Mouse (Mus musculus) intestine, embryonic 15.5 days (tissue): Measurements from ENCODE around the gene Mlxip. TPM values are rescaled to one million over a fixed set of nuclear protein-coding genes. Genes with fewer than 3 reads are reported as not detected.

Experiments used
- ATAC-seq: fragments of 200-750 bp; cut with Nextera tagmentation; 2 replicates; pipeline ENCODE4 v1.8.0; 2017; ENCODE audit warnings: moderate TSS enrichment, moderate library complexity
- H3K27ac ChIP-seq: fragments of 300-500 bp; sonication (generic); 2 replicates; pipeline ENCODE4 v1.5.1; 2015; ENCODE audit warnings: mild to moderate bottlenecking, inconsistent platforms
- H3K27me3 ChIP-seq: fragments of 300-500 bp; sonication (generic); replicated peaks from 2 replicates; pipeline ENCODE4 v1.6.1; 2015; ENCODE audit warnings: inconsistent platforms
- H3K36me3 ChIP-seq: fragments of 300-500 bp; sonication (generic); 2 replicates; pipeline ENCODE4 v1.6.1; 2015; ENCODE audit warnings: inconsistent platforms
- H3K4me1 ChIP-seq: fragments of 300-500 bp; sonication (generic); replicated peaks from 2 replicates; pipeline ENCODE4 v1.6.1; 2015; ENCODE audit warnings: inconsistent platforms
- H3K4me2 ChIP-seq: fragments of 300-500 bp; sonication (generic); replicated peaks from 2 replicates; pipeline ENCODE4 v1.6.1; 2015; ENCODE audit warnings: mild to moderate bottlenecking, inconsistent platforms
- H3K4me3 ChIP-seq: fragments of 300-500 bp; sonication (generic); replicated peaks from 2 replicates; pipeline ENCODE4 v1.5.1; 2015; ENCODE audit warnings: inconsistent platforms
- H3K9ac ChIP-seq: fragments of 300-500 bp; sonication (generic); 2 replicates; pipeline ENCODE4 v1.6.1; 2015; ENCODE audit warnings: inconsistent platforms
- H3K9me3 ChIP-seq: fragments of 300-500 bp; sonication (generic); 2 replicates; pipeline ENCODE4 v1.6.1; 2016; ENCODE audit warnings: inconsistent platforms
- WGBS: fragments of 180-500 bp; shearing (Covaris S2); methylation state at CpG from one replicate; pipeline ENCODE4 v1.1.7; 2015; 5-methylcytosine and 5-hydroxymethylcytosine counted together
- polyA plus RNA-seq: library from polyadenylated mRNA; unstranded; fragments of >200 nt; fragmentation: Nextera tagmentation; extraction: Ambion mirVana; gene quantifications from 2 replicates; pipeline ENCODE4 v1.2.1, GENCODE M21; 2015

Mlxip gene
- polyA plus RNA-seq, 1 experiment from 2014 or later = 19.2 TPM

DNA sequence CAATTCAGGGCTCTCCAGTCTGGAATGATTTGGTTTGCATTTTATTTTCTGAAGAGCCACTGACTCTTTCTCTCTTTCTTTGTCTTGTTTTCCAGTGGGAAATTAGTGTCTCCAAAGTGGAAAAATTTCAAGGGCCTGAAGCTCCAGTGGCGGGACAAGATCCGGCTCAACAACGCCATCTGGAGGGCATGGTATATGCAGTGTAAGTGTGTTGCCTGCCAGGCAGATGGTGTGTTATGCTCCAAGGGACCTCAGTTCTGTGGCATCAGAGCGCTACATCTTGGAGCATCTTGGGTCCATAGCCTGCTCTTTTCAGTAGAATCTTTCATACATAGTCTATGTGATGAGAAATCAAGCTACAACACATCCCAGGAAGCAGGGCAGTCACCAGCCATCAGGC is 45.3 kb downstream of the Mlxip start:
- Histone ChIP-seq H3K4me1 (peaks cover 10% of the 10 kb centered on the region), H3K27ac (no peak overlapping the region), H3K36me3 (peaks cover 22% of the 10 kb centered on the region; the same call in 1 of the 2 replicates), H3K27me3 (no peaks in the 10 kb centered on the region), H3K4me2 (no peak overlapping the region), H3K9me3 (no peaks in the 10 kb centered on the region), H3K4me3 (no peak overlapping the region), H3K9ac (no peak overlapping the region)
- WGBS = 80% methylated on average over 4 of the region's 4 CpGs
- no peak for ATAC-seq

DNA sequence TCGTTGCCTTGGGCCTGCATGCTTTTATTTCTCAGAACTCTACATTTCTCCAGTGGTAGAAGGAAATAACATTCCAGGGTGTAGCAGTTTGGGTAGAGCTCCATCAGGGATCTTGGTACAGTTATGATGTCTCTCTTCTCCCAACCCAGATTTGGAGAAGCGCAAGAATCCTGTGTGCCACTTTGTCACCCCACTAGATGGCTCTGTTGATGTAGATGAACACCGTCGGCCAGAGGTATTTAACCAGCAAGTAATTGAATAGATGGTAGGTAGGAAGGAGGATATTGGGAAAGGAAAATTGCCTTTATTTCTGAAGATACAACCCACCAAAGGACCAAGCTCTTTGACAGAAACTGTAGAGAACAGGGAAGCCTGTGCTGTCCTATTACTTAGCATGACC is 46.1 kb downstream of the Mlxip start:
- no peak for ATAC-seq
- whole genome bisulfite sequencing = 64% methylated on average over 4 of the region's 4 CpGs
- Histone ChIP-seq H3K9me3 (no peaks in the 10 kb centered on the region), H3K27me3 (no peaks in the 10 kb centered on the region), H3K4me2 (no peak overlapping the region), H3K36me3 (peaks cover 25% of the 10 kb centered on the region), H3K4me3 (no peak overlapping the region), H3K4me1 (peaks cover 9% of the 10 kb centered on the region), H3K27ac (no peak overlapping the region), H3K9ac (no peak overlapping the region)

DNA sequence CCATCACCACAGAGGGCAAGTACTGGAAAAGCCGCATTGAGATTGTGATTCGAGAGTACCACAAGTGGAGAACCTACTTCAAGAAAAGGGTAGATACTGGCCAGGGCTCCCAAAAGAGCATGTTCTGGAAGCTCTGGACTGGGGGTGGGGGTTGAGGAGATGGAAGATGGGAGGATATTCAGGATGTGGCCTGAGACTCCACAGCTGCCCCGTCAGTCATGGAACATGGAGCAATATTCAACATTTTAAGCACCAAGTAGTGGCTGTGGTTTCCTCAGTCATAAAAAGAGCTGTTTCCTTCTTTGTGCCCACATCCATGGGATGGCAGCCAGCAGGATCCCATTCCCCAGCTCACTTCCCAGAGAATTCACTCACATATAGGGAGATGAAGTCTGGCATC is 47.7 kb downstream of the Mlxip start:
- Histone ChIP-seq H3K36me3 (peaks cover 34% of the 10 kb centered on the region), H3K4me2 (no peak overlapping the region), H3K4me3 (no peak overlapping the region), H3K27ac (no peak overlapping the region), H3K27me3 (no peaks in the 10 kb centered on the region), H3K4me1 (0 out of 2 replicates have a peak, but pooled peaks cover 2% of the 10 kb centered on the region), H3K9ac (no peak overlapping the region), H3K9me3 (no peaks in the 10 kb centered on the region)
- 96% methylated on average over 3 of the region's 3 CpGs for WGBS
- no peak for ATAC-seq

DNA sequence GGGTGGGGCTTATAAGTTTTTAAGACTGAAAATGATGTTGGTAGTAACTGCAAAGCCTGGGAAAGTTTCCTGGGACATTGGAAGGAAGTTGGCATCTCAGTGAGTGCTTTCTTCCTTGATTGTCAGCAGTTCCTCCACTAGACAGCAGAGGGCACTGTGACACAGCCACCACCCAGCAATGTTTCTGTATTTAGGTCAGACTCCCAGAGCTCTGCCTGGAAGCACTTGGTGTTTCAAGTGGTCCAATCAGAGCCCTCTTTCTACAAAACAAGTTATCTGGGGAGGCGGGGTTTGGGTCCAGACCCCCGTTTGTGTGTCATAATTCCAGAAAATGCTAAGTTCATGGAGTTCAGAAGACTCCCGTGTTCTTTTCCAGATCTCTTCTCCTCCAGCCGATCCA is 49.5 kb downstream of the Mlxip start:
- Histone ChIP-seq H3K27ac (no peak overlapping the region), H3K9me3 (no peaks in the 10 kb centered on the region), H3K36me3 (peaks cover 43% of the 10 kb centered on the region), H3K9ac (no peak overlapping the region), H3K4me2 (no peak overlapping the region), H3K4me3 (no peak overlapping the region), H3K4me1 (no peaks in the 10 kb centered on the region), H3K27me3 (no peaks in the 10 kb centered on the region)
- 39% methylated on average over 4 of the region's 4 CpGs for WGBS
- no peak for ATAC-seq

DNA sequence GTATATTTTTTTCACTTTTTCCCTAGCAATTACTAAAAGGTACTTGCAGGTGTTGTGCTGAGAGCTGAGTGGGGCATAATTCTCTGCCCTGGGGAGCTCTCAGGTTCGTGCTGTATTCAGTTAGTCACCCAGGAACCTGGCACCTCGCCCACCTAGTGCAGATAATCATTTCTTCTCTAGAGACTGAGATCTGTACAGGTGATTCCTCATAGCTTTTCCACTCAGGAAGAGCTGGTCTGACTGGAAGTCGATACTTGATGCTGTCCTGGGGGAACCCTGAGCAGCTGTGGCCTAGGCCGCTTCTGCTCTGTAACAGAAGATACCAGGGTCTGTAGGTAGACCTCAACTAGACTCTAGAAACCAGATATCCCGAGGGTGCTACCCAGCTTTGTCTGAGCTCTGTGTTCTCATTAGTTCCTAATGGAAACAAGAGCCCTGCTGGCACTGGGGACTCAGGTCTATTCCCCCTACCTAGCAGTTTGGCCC is 50.3 kb downstream of the Mlxip start:
- 93% methylated on average over 5 of the region's 5 CpGs for WGBS
- Histone ChIP-seq H3K9ac (no peak overlapping the region), H3K4me3 (no peak overlapping the region), H3K27me3 (no peaks in the 10 kb centered on the region), H3K36me3 (peaks cover 47% of the 10 kb centered on the region), H3K9me3 (no peaks in the 10 kb centered on the region), H3K4me2 (no peak overlapping the region), H3K27ac (no peak overlapping the region), H3K4me1 (no peaks in the 10 kb centered on the region)
- ATAC-seq = no peak

DNA sequence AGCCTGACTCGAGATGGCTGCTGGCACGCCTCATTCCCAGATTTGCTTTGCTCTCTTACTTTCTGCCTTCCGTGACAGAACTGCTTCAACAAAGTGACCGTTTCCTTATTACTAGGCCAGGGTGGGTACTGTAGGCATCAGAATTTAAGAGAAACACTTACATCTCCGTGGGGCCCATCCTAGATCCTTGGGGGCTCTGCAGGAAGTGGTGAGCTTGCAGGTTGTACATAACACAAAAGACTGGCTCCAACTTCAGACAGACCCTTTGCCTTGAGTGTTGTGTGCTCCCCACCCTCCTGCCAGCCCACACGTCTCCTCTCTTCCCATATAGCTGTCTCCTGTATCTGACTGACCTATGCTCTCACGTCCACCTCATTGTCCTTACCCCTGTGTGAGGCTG is 57.3 kb downstream of the Mlxip start:
- H3K4me1 ChIP-seq = no peaks in the 10 kb centered on the region

DNA sequence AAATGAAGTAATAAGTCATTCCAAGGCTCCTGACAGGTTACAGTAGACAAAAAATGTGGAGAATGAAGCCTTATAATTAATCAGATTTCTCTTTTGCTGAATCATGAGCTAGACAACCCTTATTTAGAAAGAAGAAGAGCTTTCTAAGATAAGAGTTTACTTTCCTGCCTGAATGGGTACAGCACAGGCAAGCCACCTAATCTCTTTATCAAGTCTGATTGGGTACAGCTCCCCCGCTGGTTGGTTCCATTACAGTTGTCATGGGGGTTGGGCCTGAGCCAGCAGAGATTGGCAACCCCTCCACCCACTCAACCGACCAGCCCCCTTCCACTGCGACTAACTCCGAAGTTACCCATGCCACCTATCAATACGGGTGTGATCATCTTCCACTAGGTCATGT is 66.8 kb downstream of the Mlxip start:
- no peaks in the 10 kb centered on the region for H3K36me3 ChIP-seq
- no peak for ATAC-seq
- 53% methylated on average over 5 of the region's 5 CpGs for WGBS
- H3K27me3 ChIP-seq = no peaks in the 10 kb centered on the region
- no peak overlapping the region for H3K4me2 ChIP-seq
- no peak overlapping the region for H3K4me3 ChIP-seq
- no peaks in the 10 kb centered on the region for H3K9me3 ChIP-seq
- H3K27ac ChIP-seq = no peak overlapping the region
- H3K4me1 ChIP-seq = no peaks in the 10 kb centered on the region
- no peak overlapping the region for H3K9ac ChIP-seq

More for the DNA sequence above, 57.3 kb downstream of the Mlxip start:
- Histone ChIP-seq H3K9me3 (no peaks in the 10 kb centered on the region), H3K4me3 (no peak overlapping the region), H3K36me3 (peaks cover 54% of the 10 kb centered on the region), H3K27me3 (no peaks in the 10 kb centered on the region), H3K9ac (no peak overlapping the region), H3K27ac (no peak overlapping the region), H3K4me2 (no peak overlapping the region)
- 87% methylated on average over 7 of the region's 7 CpGs for WGBS
- ATAC-seq = no peak

DNA sequence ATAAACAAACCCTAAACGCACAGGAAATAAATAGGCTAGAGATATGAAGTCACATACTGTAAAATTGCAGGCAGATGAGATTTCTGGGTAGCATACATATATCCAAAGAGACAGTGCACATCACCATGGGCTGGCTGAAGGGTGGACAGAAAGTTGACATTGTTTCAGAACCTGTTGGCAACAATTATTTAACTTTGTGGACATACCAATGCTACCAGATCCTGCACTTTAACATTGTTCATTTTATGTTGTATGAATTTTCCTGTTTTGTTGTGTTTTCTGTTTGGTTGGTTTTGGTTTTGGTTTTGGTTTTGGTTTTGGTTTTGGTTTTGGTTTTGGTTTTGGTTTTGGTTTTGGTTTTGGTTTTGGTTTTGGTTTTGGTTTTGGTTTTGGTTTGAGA is 70.0 kb downstream of the Mlxip start:
- Histone ChIP-seq H3K9ac (no peak overlapping the region), H3K27me3 (no peaks in the 10 kb centered on the region), H3K4me2 (no peak overlapping the region), H3K36me3 (no peaks in the 10 kb centered on the region), H3K4me3 (no peak overlapping the region), H3K9me3 (no peaks in the 10 kb centered on the region), H3K27ac (no peak overlapping the region), H3K4me1 (no peaks in the 10 kb centered on the region)
- WGBS = 79% methylated on average over 1 of the region's 1 CpGs
- ATAC-seq = no peak

DNA sequence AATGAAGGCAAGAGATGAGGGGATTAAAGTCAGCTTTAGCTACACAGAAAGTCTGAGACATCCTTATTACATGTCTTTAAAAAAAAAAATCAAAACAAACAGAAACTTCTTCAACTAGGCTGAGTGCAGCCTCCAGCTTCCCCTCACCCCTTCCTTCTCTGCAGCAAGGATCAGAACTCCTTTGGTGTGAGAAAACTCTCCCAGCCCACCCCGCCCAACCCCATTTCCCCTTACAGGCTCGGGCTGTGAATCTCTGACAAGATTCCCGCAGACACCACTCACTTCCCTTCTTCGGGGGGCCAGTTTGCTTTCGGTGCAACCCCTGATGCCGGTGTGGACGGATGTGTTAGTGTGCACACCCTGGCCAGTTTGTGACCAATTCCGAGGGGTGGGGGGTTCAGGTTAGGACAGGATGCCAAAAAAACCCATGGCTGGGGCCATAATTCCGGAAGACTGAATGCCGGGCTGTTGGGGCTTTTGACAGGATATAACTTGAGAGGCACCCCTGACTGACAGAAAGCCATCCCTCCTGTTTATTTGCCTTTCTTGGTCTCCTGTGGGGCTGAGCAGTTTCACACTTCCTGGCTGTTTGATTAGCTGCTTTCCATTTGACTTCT is 76.3 kb downstream of the Mlxip start:
- no peak for ATAC-seq
- H3K27ac ChIP-seq = no peak overlapping the region
- 0 out of 2 replicates have a peak overlapping the region, but pooled peaks have one; percentile 1 for H3K4me3 ChIP-seq
- WGBS = 7% methylated on average over 10 of the region's 10 CpGs
- H3K9me3 ChIP-seq = no peaks in the 10 kb centered on the region
- no peak overlapping the region for H3K9ac ChIP-seq
- H3K36me3 ChIP-seq = no peaks in the 10 kb centered on the region
- no peaks in the 10 kb centered on the region for H3K27me3 ChIP-seq
- H3K4me2 ChIP-seq = peak overlapping the region; percentile 39
- H3K4me1 ChIP-seq = no peaks in the 10 kb centered on the region

DNA sequence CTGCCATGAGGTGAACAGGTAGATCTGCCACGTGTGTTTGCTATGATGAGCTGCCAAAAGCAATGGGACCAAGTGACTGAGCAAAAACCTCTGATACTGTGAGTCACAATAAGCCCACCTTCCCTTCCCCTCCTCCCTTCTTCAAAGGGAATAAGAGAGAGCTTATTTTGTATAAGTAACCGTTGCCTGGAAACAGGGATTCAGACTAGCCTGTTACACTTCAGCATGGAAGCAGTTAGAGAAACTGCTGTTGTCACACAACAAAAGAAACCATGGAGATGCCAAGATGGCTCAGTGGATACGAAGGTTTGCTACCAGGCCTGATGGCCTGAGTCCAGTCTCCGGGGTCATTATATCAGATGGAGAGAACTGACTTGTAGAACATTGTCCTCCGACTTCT is 79.2 kb downstream of the Mlxip start:
- no peaks in the 10 kb centered on the region for H3K4me1 ChIP-seq
- no peak overlapping the region for H3K4me2 ChIP-seq
- H3K9ac ChIP-seq = no peak overlapping the region
- H3K27ac ChIP-seq = no peak overlapping the region
- no peak for ATAC-seq
- 84% methylated on average over 5 of the region's 5 CpGs for WGBS
- H3K36me3 ChIP-seq = no peaks in the 10 kb centered on the region
- no peaks in the 10 kb centered on the region for H3K27me3 ChIP-seq
- H3K4me3 ChIP-seq = no peak overlapping the region
- no peaks in the 10 kb centered on the region for H3K9me3 ChIP-seq

DNA sequence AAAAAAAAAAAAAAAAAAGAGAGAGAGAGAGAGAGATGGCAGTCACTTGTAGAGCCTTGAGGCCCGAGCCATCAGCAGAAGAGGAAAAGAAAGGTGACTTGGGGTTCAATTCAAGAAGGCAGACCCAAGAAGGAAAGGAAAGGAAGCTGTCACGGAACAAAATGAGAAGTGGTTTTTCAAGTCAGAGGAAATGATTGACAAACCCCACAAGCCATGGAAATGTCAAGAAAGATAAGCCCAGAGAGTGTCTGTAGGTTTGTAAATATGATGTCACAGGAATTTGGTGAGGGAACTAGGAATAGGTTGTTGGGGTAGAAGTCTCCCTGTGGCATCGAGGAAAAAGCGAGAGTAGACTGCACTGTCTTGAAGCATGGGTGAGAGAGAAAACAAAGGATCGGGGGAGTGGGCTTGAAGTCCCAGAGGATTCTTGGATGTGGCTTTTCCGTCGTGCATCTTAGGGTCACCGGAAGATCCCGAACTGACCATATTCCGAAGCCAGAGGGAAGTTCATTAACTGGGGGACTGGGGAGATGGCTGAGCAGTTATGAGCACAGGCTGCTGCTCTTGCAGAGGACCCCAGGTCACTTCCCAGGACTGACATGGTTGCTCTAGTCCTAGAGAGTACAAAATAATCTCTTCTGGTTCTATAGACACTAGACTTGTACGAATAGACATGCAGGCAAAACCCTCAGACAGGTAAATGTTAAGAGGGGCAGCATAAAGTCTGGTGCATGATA is 93.2 kb downstream of the Mlxip start:
- no peak for ATAC-seq
- WGBS = 80% methylated on average over 11 of the region's 11 CpGs
- no peaks in the 10 kb centered on the region for H3K27me3 ChIP-seq
- 0 out of 2 replicates have a peak, but pooled peaks cover 7% of the 10 kb centered on the region for H3K4me1 ChIP-seq
- no peak overlapping the region for H3K9ac ChIP-seq
- H3K4me3 ChIP-seq = no peak overlapping the region
- no peak overlapping the region for H3K27ac ChIP-seq
- H3K4me2 ChIP-seq = no peak overlapping the region
- no peaks in the 10 kb centered on the region for H3K9me3 ChIP-seq
- no peaks in the 10 kb centered on the region for H3K36me3 ChIP-seq

DNA sequence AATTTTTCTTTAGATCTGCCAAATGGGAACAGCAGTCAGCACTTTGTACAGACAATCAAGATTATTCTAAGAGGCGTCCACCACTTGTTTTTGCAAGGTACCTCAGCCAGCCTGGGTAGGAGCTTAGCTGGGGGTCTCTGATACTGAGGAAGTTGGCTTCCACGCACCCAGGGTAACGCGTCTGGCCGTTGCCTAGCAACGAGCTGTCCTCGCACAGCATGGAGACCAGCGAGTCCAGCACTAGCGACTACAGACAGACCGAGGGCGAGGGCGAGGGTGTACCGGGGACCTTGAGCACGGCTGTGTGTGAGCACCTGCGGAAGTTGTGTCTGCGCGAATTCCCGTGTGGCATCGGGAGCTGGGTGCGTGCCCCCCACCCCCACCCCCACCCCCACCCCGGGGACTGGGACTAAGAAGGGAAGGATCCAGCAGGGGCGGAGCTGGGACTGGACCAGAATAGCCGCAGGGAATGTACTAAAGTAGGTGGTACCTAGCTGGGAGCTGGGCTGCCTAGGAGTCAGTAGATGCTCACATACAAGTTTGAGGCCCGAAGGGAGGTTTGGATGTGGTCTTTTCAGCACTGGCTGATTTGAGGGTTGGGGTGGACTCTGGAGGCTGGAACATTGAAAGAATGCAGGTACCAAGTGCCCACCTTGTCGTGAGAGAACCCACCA is 94.7 kb downstream of the Mlxip start, which contains the start of the genes Lrrc43 and Il31:
Gene Lrrc43, plus strand, starts transcription at position 194 of the 674 bp plus-strand sequence.
Gene Il31, minus strand, starts transcription at position 378 of the 674 bp plus-strand sequence.
- 10% methylated on average over 25 of the region's 25 CpGs for WGBS
- H3K27me3 ChIP-seq = no peaks in the 10 kb centered on the region
- 0 out of 2 replicates have a peak, but pooled peaks have one; percentile 56 for ATAC-seq
- no peak within 1 kb of the TSS for H3K27ac ChIP-seq
- no peak within 1 kb of the TSS for H3K4me3 ChIP-seq
- peak within 1 kb of the TSS; percentile 54 for H3K4me2 ChIP-seq
- H3K4me1 ChIP-seq = 0 out of 2 replicates have a peak, but pooled peaks cover 7% of the 10 kb centered on the region
- H3K9me3 ChIP-seq = no peaks in the 10 kb centered on the region
- no peak within 1 kb of the TSS for H3K9ac ChIP-seq
- no peaks in the 10 kb centered on the region for H3K36me3 ChIP-seq
